Mouse (Mus musculus) CH12.LX (cell line): Measurements from ENCODE around the gene Sugt1. TPM values are rescaled to one million over a fixed set of nuclear protein-coding genes. Genes with fewer than 3 reads are reported as not detected.

Source experiments
- DNase-seq: peaks from one replicate; pipeline ENCODE4 v3.0.0-alpha.2; 2013; ENCODE audit errors: extremely low read depth
- H3K27ac ChIP-seq: 2 replicates; pipeline ENCODE4 v1.5.1; 2012; ENCODE audit warnings: low read depth, mild to moderate bottlenecking, control low read depth, moderate library complexity; ENCODE audit not compliant: insufficient read depth
- H3K27me3 ChIP-seq: replicated peaks from 2 replicates; pipeline ENCODE3; 2012; ENCODE audit warnings: inconsistent platforms
- H3K36me3 ChIP-seq, 2 experiments: replicated peaks in 1 of 2; 2 replicates each; pipeline versions ENCODE3 to v1.6.1; 2012; ENCODE audit warnings: inconsistent platforms in 1 of 2, low read length in 1 of 2, mild to moderate bottlenecking in 1 of 2, mixed read lengths in 1 of 2, moderate library complexity in 1 of 2; ENCODE audit not compliant: control insufficient read depth in 1 of 2, insufficient read depth in 1 of 2
- H3K4me1 ChIP-seq, 2 experiments: 2 replicates each; pipeline ENCODE4 v1.6.1; 2012; ENCODE audit warnings: inconsistent platforms in 1 of 2, moderate library complexity in 1 of 2; ENCODE audit not compliant: insufficient read depth in 2 of 2, control insufficient read depth in 1 of 2
- H3K4me2 ChIP-seq: 2 replicates; pipeline ENCODE4 v1.6.1; 2012; ENCODE audit warnings: low read depth, mild to moderate bottlenecking, control low read depth; ENCODE audit not compliant: poor library complexity, insufficient read depth, severe bottlenecking
- H3K4me3 ChIP-seq, 3 experiments: fragments of 150-350 bp in 1 of 3; sonication (generic) in 1 of 3; replicated peaks in 1 of 3; 2 replicates each; pipeline versions ENCODE3 to v1.5.1; 2011 to 2012; ENCODE audit warnings: low read depth in 2 of 3, low read length in 2 of 3, mild to moderate bottlenecking in 2 of 3, moderate library complexity in 2 of 3, control low read depth in 1 of 3, improper control_type of control experiment in 1 of 3, inconsistent platforms in 1 of 3, mixed read lengths in 1 of 3; ENCODE audit not compliant: poor library complexity in 1 of 3
- H3K79me2 ChIP-seq: replicated peaks from 2 replicates; pipeline ENCODE4 v1.6.1; 2012; ENCODE audit warnings: mild to moderate bottlenecking, moderate library complexity; ENCODE audit not compliant: control insufficient read depth, poor library complexity, insufficient read depth, severe bottlenecking; ENCODE audit errors: extremely low read depth
- H3K9ac ChIP-seq: 2 replicates; pipeline ENCODE4 v1.6.1; 2012; ENCODE audit warnings: low read depth, mild to moderate bottlenecking, control low read depth, moderate library complexity; ENCODE audit not compliant: insufficient read depth
- H3K9me3 ChIP-seq: replicated peaks from 2 replicates; pipeline ENCODE3; 2012; ENCODE audit warnings: low read length, inconsistent platforms, mixed read lengths
- BHLHE40 ChIP-seq: IDR thresholded peaks from 2 replicates; pipeline ENCODE4 v1.6.1; 2011; ENCODE audit warnings: mild to moderate bottlenecking, low read depth, low read length, improper control_type of control experiment
- CHD1 ChIP-seq: IDR thresholded peaks from 2 replicates; pipeline ENCODE4 v1.6.1; 2012; ENCODE audit warnings: low read depth, low read length, improper control_type of control experiment, inconsistent platforms
- CHD2 ChIP-seq: IDR thresholded peaks from 2 replicates; pipeline ENCODE4 v1.6.1; 2011; ENCODE audit warnings: low read length, improper control_type of control experiment
- E2F4 ChIP-seq: IDR thresholded peaks from 2 replicates; pipeline ENCODE4 v1.6.1; 2011; ENCODE audit warnings: low read depth, low read length, improper control_type of control experiment; ENCODE audit not compliant: insufficient replicate concordance
- ELF1 ChIP-seq: IDR thresholded peaks from 2 replicates; pipeline ENCODE4 v1.6.1; 2014; ENCODE audit warnings: low read depth, mild to moderate bottlenecking, inconsistent platforms, low read length, improper control_type of control experiment
- EP300 ChIP-seq: IDR thresholded peaks from 2 replicates; pipeline ENCODE4 v1.6.1; 2011; ENCODE audit warnings: low read length, improper control_type of control experiment
- ETS1 ChIP-seq: conservative IDR thresholded peaks from 2 replicates; pipeline ENCODE4 v1.6.1; 2012; ENCODE audit warnings: low read depth, mild to moderate bottlenecking, inconsistent platforms, low read length, improper control_type of control experiment, moderate library complexity
- IRF4 ChIP-seq: IDR thresholded peaks from 2 replicates; pipeline ENCODE4 v1.6.1; 2014; ENCODE audit warnings: low read depth, mild to moderate bottlenecking, inconsistent platforms, low read length, improper control_type of control experiment
- JUN ChIP-seq: IDR thresholded peaks from 2 replicates; pipeline ENCODE4 v1.6.1; 2011; ENCODE audit warnings: low read depth, mild to moderate bottlenecking, low read length, improper control_type of control experiment, moderate library complexity; ENCODE audit not compliant: insufficient read depth
- MAZ ChIP-seq: IDR thresholded peaks from 2 replicates; pipeline ENCODE4 v1.6.1; 2012; ENCODE audit warnings: low read depth, mild to moderate bottlenecking, inconsistent platforms, low read length, improper control_type of control experiment, moderate library complexity
- MEF2A ChIP-seq: IDR thresholded peaks from 2 replicates; pipeline ENCODE4 v1.6.1; 2014; ENCODE audit warnings: low read depth, mild to moderate bottlenecking, inconsistent platforms, low read length, improper control_type of control experiment, borderline replicate concordance
- MXI1 ChIP-seq: IDR thresholded peaks from 2 replicates; pipeline ENCODE4 v1.6.1; 2011; ENCODE audit warnings: mild to moderate bottlenecking, low read depth, low read length, improper control_type of control experiment
- NELFE ChIP-seq: IDR thresholded peaks from 2 replicates; pipeline ENCODE4 v1.6.1; 2011; ENCODE audit warnings: low read depth, low read length, improper control_type of control experiment
- NRF1 ChIP-seq: IDR thresholded peaks from 2 replicates; pipeline ENCODE4 v1.6.1; 2014; ENCODE audit warnings: low read depth, mild to moderate bottlenecking, inconsistent platforms, low read length, improper control_type of control experiment, moderate library complexity
- SIN3A ChIP-seq: IDR thresholded peaks from 2 replicates; pipeline ENCODE4 v1.6.1; 2012; ENCODE audit warnings: low read length, improper control_type of control experiment, inconsistent platforms
- TCF12 ChIP-seq: IDR thresholded peaks from 2 replicates; pipeline ENCODE4 v1.6.1; 2014; ENCODE audit warnings: low read depth, mild to moderate bottlenecking, inconsistent platforms, low read length, improper control_type of control experiment
- USF1 ChIP-seq: IDR thresholded peaks from 2 replicates; pipeline ENCODE4 v1.6.1; 2014; ENCODE audit warnings: low read depth, mild to moderate bottlenecking, inconsistent platforms, low read length, improper control_type of control experiment
- USF2 ChIP-seq: conservative IDR thresholded peaks from 2 replicates; pipeline ENCODE4 v1.6.1; 2011; ENCODE audit warnings: low read depth, low read length, improper control_type of control experiment
- ZC3H11A ChIP-seq: IDR thresholded peaks from 2 replicates; pipeline ENCODE4 v1.6.1; 2012; ENCODE audit warnings: low read depth, mild to moderate bottlenecking, inconsistent platforms, low read length, improper control_type of control experiment
- dilution Hi-C: fragments of 300-500 bp; cut with MboI; formaldehyde crosslinking; loops from 2 replicates; pipeline ENCODE4 v1.14.3; 2020; ENCODE audit warnings: low sequenced_read_pairs; ENCODE audit not compliant: extremely low pct_unique_long_range_greater_than_20kb, extremely low pct_ligation_motif_present
- in situ Hi-C: fragments of 300-500 bp; cut with MboI; formaldehyde crosslinking; loops from 3 replicates; pipeline ENCODE4 v1.14.3; 2019; ENCODE audit warnings: low sequenced_read_pairs, low pct_ligation_motif_present, low pct_unique_long_range_greater_than_20kb, mixed read lengths
- polyA plus RNA-seq: library from polyadenylated mRNA; unstranded; fragments of >175 nt; gene quantifications from 2 replicates; pipeline ENCODE4 v1.2.1, GENCODE M21; 2012; ENCODE audit warnings: low read depth; ENCODE audit not compliant: insufficient read length
- total RNA-seq, 2 experiments: library from RNA; depleted of rRNA; stranded (reverse); fragments of 300-350 nt in 1 of 2; fragments of >200 nt in 1 of 2; gene quantifications; 2 replicates each; pipeline ENCODE4 v1.2.3; 2012 to 2014

Gene Sugt1
- total and polyA plus RNA-seq, 3 experiments = 91.9 to 118 (median 114) TPM

DNA sequence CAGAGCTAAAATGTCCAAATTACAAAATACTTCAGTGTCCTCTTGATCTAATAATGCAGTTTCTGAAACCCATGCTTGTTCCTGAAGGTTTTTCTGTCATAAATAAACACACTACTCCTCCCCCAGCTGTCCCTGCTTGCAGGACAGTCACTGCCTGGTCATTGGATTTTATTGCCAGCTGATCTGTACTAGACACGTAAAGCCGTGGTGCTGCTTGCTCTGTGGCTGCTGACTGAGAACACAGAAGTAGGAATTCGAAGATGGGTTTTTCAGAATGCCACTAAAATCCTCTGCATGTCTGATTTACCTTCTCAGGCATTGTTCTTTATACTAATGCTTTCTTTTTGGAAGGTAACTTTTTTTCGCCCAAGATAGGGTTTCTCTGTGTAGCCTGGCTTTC lies 49.3 kb downstream of the Sugt1 start:
- Histone ChIP-seq H3K4me3 (no peak overlapping the region), H3K9me3 (no peaks in the 10 kb centered on the region), H3K4me1 (no peaks in the 10 kb centered on the region), H3K36me3 (peaks cover 5 to 7% of the 10 kb centered on the region in 2 experiments), H3K9ac (no peak overlapping the region), H3K27me3 (no peaks in the 10 kb centered on the region), H3K4me2 (no peak overlapping the region), H3K79me2 (no peaks in the 10 kb centered on the region), H3K27ac (no peak overlapping the region)
- no peak for TF ChIP-seq EP300
- dilution Hi-C loops (no loop called here), in situ Hi-C loops (no loop called here)
- DNase-seq = no peak

DNA sequence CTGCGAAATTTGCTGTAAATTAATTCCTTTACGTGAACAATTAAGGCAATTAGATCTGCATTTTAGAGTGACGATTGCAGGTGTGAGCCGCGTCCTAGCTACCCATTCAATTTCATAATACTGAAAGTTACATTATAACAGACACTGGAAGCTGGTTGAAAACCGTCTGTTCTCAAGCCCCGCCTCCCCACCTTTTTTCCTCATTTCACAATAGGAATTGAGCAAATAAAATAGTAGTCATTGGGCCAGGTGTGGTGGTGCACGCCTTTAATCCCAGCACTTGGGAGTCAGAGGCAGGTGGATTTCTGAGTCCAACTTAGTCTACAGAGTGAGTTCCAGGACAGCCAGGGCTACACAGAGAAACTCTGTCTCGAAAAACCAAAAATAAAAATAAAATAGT lies 54.6 kb downstream of the Sugt1 start:
- no peak overlapping the region for H3K9ac ChIP-seq
- dilution Hi-C loops (no loop called here), in situ Hi-C loops (no loop called here)
- H3K4me2 ChIP-seq = no peak overlapping the region
- H3K27me3 ChIP-seq = no peaks in the 10 kb centered on the region
- no peaks in the 10 kb centered on the region for H3K9me3 ChIP-seq
- no peak for DNase-seq
- no peak for TF ChIP-seq E2F4
- no peak for TF ChIP-seq CHD1
- no peak for TF ChIP-seq ZC3H11A
- TF ChIP-seq SIN3A = no peak
- no peak for TF ChIP-seq BHLHE40
- no peak for TF ChIP-seq ETS1
- TF ChIP-seq MEF2A = no peak
- TF ChIP-seq IRF4 = no peak
- H3K36me3 ChIP-seq = no peaks in the 10 kb centered on the region
- no peaks in the 10 kb centered on the region for H3K4me1 ChIP-seq
- H3K4me3 ChIP-seq = no peak overlapping the region
- no peak overlapping the region for H3K27ac ChIP-seq
- no peaks in the 10 kb centered on the region for H3K79me2 ChIP-seq

DNA sequence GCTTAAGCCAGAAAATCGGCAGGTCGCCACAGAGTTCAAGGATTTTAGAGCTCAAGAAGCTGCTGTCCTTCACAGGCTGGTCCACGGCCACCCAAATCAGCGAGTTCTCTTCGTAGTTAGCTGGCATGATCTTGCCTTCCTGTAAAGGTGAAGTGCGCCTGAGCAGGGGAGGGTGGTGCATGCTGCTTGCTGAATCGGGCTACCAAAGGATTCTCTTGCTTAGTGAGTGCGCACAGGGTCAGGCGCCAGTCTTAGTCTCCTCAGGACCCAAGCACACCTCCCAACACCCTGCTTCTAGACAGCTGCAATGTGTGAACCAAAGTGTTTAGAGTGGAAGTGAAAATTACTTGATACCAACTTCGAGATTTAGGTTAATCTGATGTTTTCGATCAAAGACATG lies 57.9 kb downstream of the Sugt1 start:
- dilution Hi-C loops = no loop called here

More for the DNA sequence above, 57.9 kb downstream of the Sugt1 start:
- no peaks in the 10 kb centered on the region for H3K79me2 ChIP-seq
- no peaks in the 10 kb centered on the region for H3K36me3 ChIP-seq
- in situ Hi-C loops = no loop called here
- H3K9ac ChIP-seq = no peak overlapping the region
- H3K4me1 ChIP-seq = peaks cover 0 to 6% of the 10 kb centered on the region in 2 experiments; a peak in 1 of 4 replicates
- DNase-seq = no peak
- H3K27me3 ChIP-seq = no peaks in the 10 kb centered on the region
- H3K9me3 ChIP-seq = no peaks in the 10 kb centered on the region
- no peak overlapping the region for H3K27ac ChIP-seq
- H3K4me2 ChIP-seq = no peak overlapping the region
- H3K4me3 ChIP-seq = no peak overlapping the region
- no peak for TF ChIP-seq CHD2
- no peak for TF ChIP-seq USF1
- TF ChIP-seq MAZ = no peak
- no peak for TF ChIP-seq ELF1
- no peak for TF ChIP-seq NELFE
- TF ChIP-seq E2F4 = no peak
- no peak for TF ChIP-seq NRF1
- TF ChIP-seq EP300 = no peak
- TF ChIP-seq JUN = no peak
- TF ChIP-seq TCF12 = no peak
- TF ChIP-seq USF2 = no peak
- TF ChIP-seq MXI1 = no peak
